Comparison of ENCODE assay signal across 8 mouse cellular contexts in the genomic region with DNA sequence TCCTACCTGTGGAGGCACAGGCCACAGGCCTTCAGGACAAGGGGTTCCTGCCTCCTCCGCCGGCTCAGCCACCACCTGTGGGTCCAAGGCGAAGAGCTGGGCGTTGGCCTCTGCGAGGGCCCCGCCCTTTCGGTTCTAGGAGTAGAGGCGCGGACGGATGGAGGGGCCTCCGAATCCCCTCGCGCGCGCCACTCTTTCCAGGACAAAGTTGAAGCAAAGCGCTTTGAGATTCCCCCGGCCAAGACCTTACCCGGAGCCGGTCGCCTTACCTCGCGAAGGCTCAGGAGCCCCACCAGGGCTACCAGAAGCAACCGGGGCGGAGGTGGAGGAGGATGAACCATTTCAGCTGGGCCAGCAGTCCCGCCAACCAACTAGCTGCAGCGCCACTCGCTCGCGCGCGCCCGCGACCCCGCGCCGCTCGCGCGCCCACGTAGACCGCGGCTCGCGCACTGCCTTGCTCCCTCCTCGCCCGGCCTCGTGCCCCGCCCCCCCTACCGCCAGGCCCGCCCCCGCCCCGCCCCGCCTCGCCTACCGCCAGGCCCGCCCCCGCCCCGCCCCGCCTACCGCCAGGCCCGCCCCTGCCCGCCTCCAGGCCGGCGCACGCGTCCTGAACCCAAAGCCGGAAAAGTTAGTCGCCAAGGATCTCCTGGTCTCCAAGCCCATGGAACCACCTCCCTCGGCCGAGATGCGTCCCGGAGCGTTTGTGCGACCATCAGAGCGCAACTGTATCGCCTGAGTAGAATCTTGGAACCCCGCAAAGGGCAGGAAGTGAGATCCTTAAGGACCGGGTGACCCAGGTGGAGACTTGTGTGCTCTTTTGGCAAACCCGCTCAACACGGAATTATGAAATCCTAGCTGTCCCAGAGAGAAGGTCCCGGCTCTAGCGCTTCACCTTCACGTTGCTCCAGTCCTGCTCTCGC. TPM values are rescaled to one million over a fixed set of nuclear protein-coding genes. Genes with fewer than 3 reads are reported as not detected.
DNase-seq lines count a peak whose midpoint lies in the region; ATAC-seq lines count a peak whose summit lies in the region.

No protein-coding gene starts in this region.

- peak overlapping the region; percentile 73 for H3K9ac ChIP-seq in forebrain, embryonic 11.5 days (ENCODE audit: low read length)

- WGBS in forebrain, embryonic 11.5 days: under 1% methylated on average over 81 of the region's 84 CpGs

- peak overlapping the region; percentile 80 for H3K4me2 ChIP-seq in forebrain, embryonic 11.5 days (ENCODE audit: low read depth, low read length, severe bottlenecking)

- intact Hi-C loops in heart, postnatal 25 days (cut with DNase I): loop anchor here (10.0 kb wide), 1 partner anchor 92 kb away; a partner anchor contains a TSS

- peak; percentile 87 for DNase-seq in MN1 (ENCODE audit: low spot score)
- DNase-seq in c-Kit-negative CD71-positive TER-119-positive erythroid progenitor cells, embryonic 14.5 days (ENCODE audit: low read depth, low spot score): peak; percentile 64
- peak; percentile 97 for DNase-seq in forebrain, embryonic 11.5 days (ENCODE audit: low spot score)
- DNase-seq in heart, postnatal 25 days (ENCODE audit: low spot score): peak; percentile 81
- peak; percentile 92 to 95 for DNase-seq in kidney, postnatal 4 days
- peak; percentile 92 to 95 for DNase-seq in lung, postnatal 4 days
- peak; percentile 72 for DNase-seq in retina, postnatal 7 days (ENCODE audit: low read depth, low spot score)
- DNase-seq in urinary bladder, postnatal 36 days (ENCODE audit: low spot score in 2 of 2): peak; percentile 82 to 84

- H3K27me3 ChIP-seq in forebrain, embryonic 11.5 days (ENCODE audit: control insufficient read depth, insufficient read depth, low read length): peaks cover 9% of the 10 kb centered on the region

- no peaks in the 10 kb centered on the region for H3K36me3 ChIP-seq in forebrain, embryonic 11.5 days (ENCODE audit: control insufficient read depth, insufficient read depth, low read length)

- peak overlapping the region; percentile 58 for H3K4me3 ChIP-seq in forebrain, embryonic 11.5 days (ENCODE audit: low read depth, low read length)

- peak; percentile 62 for ATAC-seq in forebrain, embryonic 11.5 days (replicated peaks; ENCODE audit: low FRiP score)

- H3K9me3 ChIP-seq in forebrain, embryonic 11.5 days (ENCODE audit: control insufficient read depth, low read length): no peaks in the 10 kb centered on the region

- H3K27ac ChIP-seq in forebrain, embryonic 11.5 days (ENCODE audit: low read depth, low read length): no peak overlapping the region

- H3K4me1 ChIP-seq in forebrain, embryonic 11.5 days (replicated peaks; ENCODE audit: control insufficient read depth, insufficient read depth, low read length): peaks cover 26% of the 10 kb centered on the region

RNA-seq across cellular contexts. Expression of a gene that starts 1.8 kb away (rescaled TPM):
- 3.3 TPM in 2 replicates for polyA plus RNA-seq in forebrain, embryonic 11.5 days (2014; fragmentation: Nextera tagmentation; extraction: Ambion mirVana)
- total RNA-seq in heart, postnatal 25 days (2021): 1 to 10 TPM; 1.9 to 2.0 TPM

RNA-seq across cellular contexts. Expression of a gene that starts 2.6 kb away (rescaled TPM):
- polyA plus RNA-seq in forebrain, embryonic 11.5 days (2014; fragmentation: Nextera tagmentation; extraction: Ambion mirVana): 32.2 and 35.8 TPM in 2 replicates
- total RNA-seq in heart, postnatal 25 days (2021): 1 to 10 TPM; 8.4 to 9.6 TPM

RNA-seq across cellular contexts. Expression of a gene that starts 5.8 kb away (rescaled TPM):
- polyA plus RNA-seq in forebrain, embryonic 11.5 days (2014; fragmentation: Nextera tagmentation; extraction: Ambion mirVana): 0.19 TPM in 1 of 2 replicates, not detected in the other
- not detected for total RNA-seq in heart, postnatal 25 days (2021)

RNA-seq across cellular contexts. Expression of a gene that starts 19.8 kb away (rescaled TPM):
- polyA plus RNA-seq in forebrain, embryonic 11.5 days (2014; fragmentation: Nextera tagmentation; extraction: Ambion mirVana): 19.2 and 21.2 TPM in 2 replicates
- total RNA-seq in heart, postnatal 25 days (2021): 10 to 100 TPM; 51.3 TPM

RNA-seq across cellular contexts. Expression of a gene that starts 23.7 kb away (rescaled TPM):
- polyA plus RNA-seq in forebrain, embryonic 11.5 days (2014; fragmentation: Nextera tagmentation; extraction: Ambion mirVana): 19.0 and 22.0 TPM in 2 replicates
- 10 to 100 TPM; 10.7 to 11.7 TPM for total RNA-seq in heart, postnatal 25 days (2021)
